Mouse (Mus musculus) ES-E14 (cell line): ENCODE results near the gene Mmp11. TPM values are rescaled to one million over a fixed set of nuclear protein-coding genes. Genes with fewer than 3 reads are reported as not detected.

Experiments
- DNase-seq: peaks from one replicate; pipeline ENCODE4 v3.0.0-alpha.2; 2013; ENCODE audit warnings: low read depth, low spot score
- H3K27ac ChIP-seq: 2 replicates; pipeline ENCODE4 v1.5.1; 2012; ENCODE audit warnings: low read depth, mild to moderate bottlenecking, low read length, moderate library complexity, mixed read lengths; ENCODE audit not compliant: poor library complexity, insufficient read depth, severe bottlenecking
- H3K36me3 ChIP-seq: 2 replicates; pipeline ENCODE4 v1.6.1; 2012; ENCODE audit warnings: mild to moderate bottlenecking, low read length, moderate library complexity, mixed read lengths; ENCODE audit not compliant: control insufficient read depth, poor library complexity, insufficient read depth, severe bottlenecking
- H3K4me1 ChIP-seq, 2 experiments: fragments of 150-350 bp in 1 of 2; sonication (generic) in 1 of 2; 2 replicates each; pipeline ENCODE4 v1.6.1; 2012; ENCODE audit warnings: low read length in 2 of 2, mild to moderate bottlenecking in 1 of 2, mixed read lengths in 1 of 2; ENCODE audit not compliant: control insufficient read depth in 2 of 2, insufficient read depth in 2 of 2, poor library complexity in 1 of 2
- H3K4me3 ChIP-seq, 2 experiments: fragments of 150-350 bp in 1 of 2; sonication (generic) in 1 of 2; 2 replicates each; pipeline ENCODE4 v1.5.1; 2012; ENCODE audit warnings: low read length in 2 of 2, low read depth in 1 of 2, mild to moderate bottlenecking in 1 of 2, mixed read lengths in 1 of 2; ENCODE audit not compliant: insufficient read depth in 1 of 2, poor library complexity in 1 of 2, severe bottlenecking in 1 of 2
- H3K9ac ChIP-seq: 2 replicates; pipeline ENCODE4 v1.6.1; 2012; ENCODE audit warnings: low read depth, mild to moderate bottlenecking, low read length, mixed read lengths; ENCODE audit not compliant: poor library complexity, insufficient read depth, severe bottlenecking
- H3K9me3 ChIP-seq: fragments of 150-350 bp; sonication (generic); 2 replicates; pipeline ENCODE4 v1.6.1; 2012; ENCODE audit warnings: low read depth, mild to moderate bottlenecking, low read length; ENCODE audit not compliant: control insufficient read depth, insufficient read depth
- CHD2 ChIP-seq: IDR thresholded peaks from 2 replicates; pipeline ENCODE4 v1.6.1; 2014; ENCODE audit warnings: mild to moderate bottlenecking, low read depth, low read length, inconsistent platforms
- HCFC1 ChIP-seq: IDR thresholded peaks from 2 replicates; pipeline ENCODE4 v1.6.1; 2012; ENCODE audit warnings: low read length, inconsistent platforms, borderline replicate concordance; ENCODE audit not compliant: insufficient read depth
- MAFK ChIP-seq: IDR thresholded peaks from 2 replicates; pipeline ENCODE4 v1.6.1; 2014; ENCODE audit warnings: mild to moderate bottlenecking, low read depth, low read length, inconsistent platforms; ENCODE audit not compliant: insufficient read depth
- ZC3H11A ChIP-seq: IDR thresholded peaks from 2 replicates; pipeline ENCODE4 v1.6.1; 2012; ENCODE audit warnings: low read depth, mild to moderate bottlenecking, inconsistent platforms, low read length, borderline replicate concordance
- ZNF384 ChIP-seq: IDR thresholded peaks from 2 replicates; pipeline ENCODE4 v1.6.1; 2012; ENCODE audit warnings: low read depth, low read length, inconsistent platforms
- in situ Hi-C, 2 experiments: fragments of 600-800 bp; cut with MboI; formaldehyde crosslinking; loops; one replicate each; pipeline ENCODE4 v1.15.1; 2025; ENCODE audit warnings: low sequenced_read_pairs in 2 of 2, inconsistent platforms in 1 of 2; ENCODE audit not compliant: unreplicated experiment in 2 of 2
- total RNA-seq: library from RNA; depleted of rRNA; stranded (reverse); fragments of 300-350 nt; gene quantifications from 2 replicates; pipeline ENCODE4 v1.2.3, GENCODE M21; 2012

Mmp11 gene
- total RNA-seq, 1 experiment: 52.4 TPM

DNA sequence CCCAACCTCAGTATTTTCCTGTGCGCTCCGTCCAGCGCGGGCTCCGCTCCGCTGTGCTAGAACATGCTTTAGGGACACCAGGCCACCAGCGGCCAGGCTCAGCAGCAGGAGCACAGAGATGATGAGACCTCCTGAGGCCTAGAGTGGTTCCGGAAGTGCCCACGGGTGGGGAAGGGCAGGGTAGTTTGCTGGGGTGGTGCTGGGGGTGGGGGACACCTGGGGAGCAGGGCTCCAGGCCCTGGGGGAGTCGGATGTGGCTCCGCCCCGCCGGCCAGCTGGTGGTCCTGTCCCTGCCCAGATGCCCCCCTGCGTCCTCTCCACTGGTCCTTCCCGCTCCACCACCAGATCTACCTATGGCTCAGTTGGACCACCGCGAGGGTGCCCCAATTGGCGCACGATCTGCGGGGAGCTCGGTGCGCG, 14.5 kb upstream of the Mmp11 start:
- Histone ChIP-seq H3K9me3 (no peaks in the 10 kb centered on the region), H3K4me3 (peak overlapping the region; percentile 68 to 69), H3K9ac (peak overlapping the region; percentile 59), H3K4me1 (peaks cover 4 to 19% of the 10 kb centered on the region in 2 experiments; a peak in 3 of 4 replicates), H3K36me3 (no peaks in the 10 kb centered on the region), H3K27ac (peak overlapping the region; percentile 8)
- TF ChIP-seq HCFC1: no peak
- no peak for TF ChIP-seq ZNF384
- TF ChIP-seq CHD2: no peak
- no peak for TF ChIP-seq ZC3H11A
- no peak for TF ChIP-seq MAFK
- no peak for DNase-seq
- in situ Hi-C loops: loop anchor here (5.0 to 25.0 kb wide), 3 partner anchors 204 to 364 kb away; partner anchors contain the start of gene Ggt5 (in 1 of the 2)

DNA sequence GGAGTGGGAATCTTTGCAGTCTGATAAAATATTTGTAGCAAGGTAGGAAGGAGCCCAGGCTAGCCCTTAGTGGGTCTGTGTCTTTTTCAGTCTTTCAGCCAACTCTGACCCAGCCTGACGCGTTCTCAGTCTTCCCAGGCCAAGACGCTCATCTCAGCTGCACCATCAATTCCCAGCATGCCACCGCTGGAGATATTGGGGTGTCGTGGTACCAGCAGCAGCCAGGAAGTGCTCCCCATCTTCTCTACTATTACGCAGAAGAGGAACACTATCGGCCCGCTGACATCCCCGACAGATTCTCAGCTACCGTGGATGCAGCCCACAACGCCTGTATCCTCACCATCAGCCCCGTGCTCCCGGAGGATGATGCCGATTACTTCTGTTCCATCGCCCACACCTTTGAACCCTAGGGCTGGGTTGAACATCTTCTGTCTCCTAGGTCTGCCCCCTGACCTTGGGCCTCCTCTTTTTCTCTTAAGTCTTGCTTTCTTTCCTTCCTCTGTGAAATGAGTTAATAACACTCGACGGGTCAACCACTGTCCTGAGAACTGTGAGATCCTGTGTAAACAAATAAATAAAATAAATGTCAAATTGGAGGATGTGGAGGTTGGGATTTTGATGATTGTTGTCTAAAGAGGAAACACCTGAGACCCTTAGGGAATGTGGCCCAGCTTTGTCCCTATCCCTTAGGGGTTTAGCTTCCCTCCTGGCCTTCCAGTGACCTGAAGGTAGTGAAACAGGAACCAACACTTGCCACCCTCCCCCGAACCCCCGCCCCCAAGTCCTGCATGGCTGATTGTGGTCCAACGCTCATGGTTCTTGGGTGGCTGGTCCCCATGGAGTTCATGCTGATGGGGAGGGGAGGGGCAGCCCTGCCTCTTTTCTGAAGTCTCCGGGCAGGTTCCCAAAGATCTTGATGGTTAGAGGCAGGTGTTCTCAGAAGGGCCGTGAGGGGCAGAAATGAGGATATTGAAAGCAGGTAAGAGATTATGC, 13.1 kb upstream of the Mmp11 start:
- Histone ChIP-seq H3K36me3 (no peaks in the 10 kb centered on the region), H3K27ac (no peak overlapping the region), H3K4me3 (no peak overlapping the region; a peak in 1 of 4 replicates), H3K4me1 (peaks cover 4 to 18% of the 10 kb centered on the region in 2 experiments; a peak in 3 of 4 replicates), H3K9ac (peak overlapping the region; percentile 35; the same call in 1 of the 2 replicates), H3K9me3 (no peaks in the 10 kb centered on the region)
- in situ Hi-C loops: loop anchor here (5.0 to 25.0 kb wide), 3 partner anchors 202 to 362 kb away; partner anchors contain the start of gene Ggt5 (in 1 of the 2)
- no peak for DNase-seq
- TF ChIP-seq ZNF384 (no peak), ZC3H11A (no peak), CHD2 (no peak), HCFC1 (no peak), MAFK (no peak)

DNA sequence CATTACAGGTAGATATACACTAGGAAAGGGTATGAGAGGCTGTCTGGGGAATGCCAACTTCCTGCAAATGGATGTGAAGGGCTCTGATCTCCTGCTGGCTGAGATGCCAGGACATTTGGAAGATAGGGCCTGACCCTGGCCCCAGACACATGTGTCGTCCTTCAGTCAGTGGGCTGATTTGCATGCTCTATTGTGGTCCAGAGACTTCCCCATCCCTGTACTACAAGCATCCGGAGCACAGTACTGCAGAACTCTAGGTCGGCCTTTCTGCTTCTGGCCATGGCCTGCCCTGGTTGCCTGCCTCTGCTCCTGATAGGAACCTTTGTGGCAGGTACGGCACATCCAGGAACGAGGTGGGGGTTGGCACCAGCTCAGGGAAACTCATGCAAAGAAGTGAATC, 11.8 kb upstream of the Mmp11 start:
- H3K4me3 ChIP-seq: no peak overlapping the region
- no peaks in the 10 kb centered on the region for H3K36me3 ChIP-seq
- TF ChIP-seq ZC3H11A (no peak), CHD2 (no peak), ZNF384 (no peak), MAFK (no peak), HCFC1 (no peak)
- in situ Hi-C loops: no loop called here
- peaks cover 4 to 16% of the 10 kb centered on the region in 2 experiments; a peak in 3 of 4 replicates for H3K4me1 ChIP-seq
- no peak for DNase-seq
- H3K9me3 ChIP-seq: no peaks in the 10 kb centered on the region
- no peak overlapping the region for H3K27ac ChIP-seq
- H3K9ac ChIP-seq: no peak overlapping the region

DNA sequence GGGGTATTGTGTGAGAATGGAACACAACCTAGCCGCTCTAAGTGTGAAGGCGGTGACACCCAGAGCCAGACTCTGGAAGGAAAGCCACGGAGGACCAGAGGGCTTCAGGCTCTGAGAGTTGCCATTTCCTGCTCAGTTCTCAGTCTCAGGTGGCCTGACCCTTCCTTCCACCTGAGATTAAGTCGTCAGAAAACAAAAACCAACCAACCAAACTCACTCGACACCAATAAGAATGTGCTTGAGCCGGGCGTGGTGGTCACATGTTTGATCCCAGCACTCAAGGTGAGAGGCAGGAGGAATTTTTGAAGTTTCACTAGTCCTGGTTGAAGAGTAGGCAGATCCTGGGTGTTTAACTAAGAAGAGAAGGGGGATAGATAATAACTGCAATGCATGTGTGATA, 9.6 kb upstream of the Mmp11 start:
- no peak for DNase-seq
- Histone ChIP-seq H3K4me3 (no peak overlapping the region), H3K9ac (no peak overlapping the region), H3K9me3 (no peaks in the 10 kb centered on the region), H3K27ac (no peak overlapping the region), H3K4me1 (peaks cover 4 to 23% of the 10 kb centered on the region in 2 experiments; a peak in 3 of 4 replicates), H3K36me3 (no peaks in the 10 kb centered on the region)
- TF ChIP-seq HCFC1: no peak
- no peak for TF ChIP-seq ZNF384
- TF ChIP-seq MAFK: no peak
- no peak for TF ChIP-seq CHD2
- no peak for TF ChIP-seq ZC3H11A
- in situ Hi-C loops: no loop called here
